Mouse (Mus musculus) intestine, postnatal 0 days (tissue): ENCODE measurements around the gene Gm5148. TPM values are rescaled to one million over a fixed set of nuclear protein-coding genes. Genes with fewer than 3 reads are reported as not detected.

Experiments used
- ATAC-seq: fragments of 200-750 bp; cut with Nextera tagmentation; 2 replicates; pipeline ENCODE4 v1.8.0; 2017; ENCODE audit warnings: mild to moderate bottlenecking, moderate TSS enrichment, moderate library complexity
- H3K27ac ChIP-seq: fragments of 300-500 bp; sonication (generic); 2 replicates; pipeline ENCODE4 v1.5.1; 2014; ENCODE audit warnings: mild to moderate bottlenecking, low read depth, low read length, moderate library complexity
- H3K27me3 ChIP-seq: fragments of 300-500 bp; sonication (generic); replicated peaks from 2 replicates; pipeline ENCODE4 v1.6.1; 2014; ENCODE audit warnings: low read length, mixed read lengths; ENCODE audit not compliant: control insufficient read depth, insufficient read depth
- H3K36me3 ChIP-seq: fragments of 300-500 bp; sonication (generic); 2 replicates; pipeline ENCODE4 v1.6.1; 2014; ENCODE audit warnings: mild to moderate bottlenecking, moderate library complexity; ENCODE audit not compliant: control insufficient read depth, insufficient read depth
- H3K4me1 ChIP-seq: fragments of 300-500 bp; sonication (generic); replicated peaks from 2 replicates; pipeline ENCODE4 v1.6.1; 2014; ENCODE audit warnings: antibody characterized with exemption, low read length, mixed read lengths; ENCODE audit not compliant: control insufficient read depth, insufficient read depth
- H3K4me2 ChIP-seq: fragments of 300-500 bp; sonication (generic); replicated peaks from 2 replicates; pipeline ENCODE4 v1.6.1; 2014; ENCODE audit warnings: low read depth, mild to moderate bottlenecking, moderate library complexity
- H3K4me3 ChIP-seq: fragments of 300-500 bp; sonication (generic); 2 replicates; pipeline ENCODE4 v1.5.1; 2014; ENCODE audit warnings: low read depth, low read length
- H3K9ac ChIP-seq: fragments of 300-500 bp; sonication (generic); 2 replicates; pipeline ENCODE4 v1.6.1; 2014; ENCODE audit warnings: mild to moderate bottlenecking, low read depth, low read length
- H3K9me3 ChIP-seq: fragments of 300-500 bp; sonication (generic); 2 replicates; pipeline ENCODE4 v1.6.1; 2016; ENCODE audit warnings: mixed run types; ENCODE audit not compliant: control insufficient read depth
- CTCF ChIP-seq: sonication (generic); IDR thresholded peaks from 2 replicates; pipeline ENCODE4 v1.5.1; 2016; ENCODE audit warnings: low read depth, mild to moderate bottlenecking, control low read depth, antibody characterized with exemption, moderate library complexity
- WGBS: fragments of 180-500 bp; shearing (Covaris S2); extraction: QIAGEN DNeasy Blood & Tissue Kit; methylation state at CpG from one replicate; pipeline ENCODE4 v1.1.7; 2014; 5-methylcytosine and 5-hydroxymethylcytosine counted together
- polyA plus RNA-seq: library from polyadenylated mRNA; unstranded; fragments of >200 nt; fragmentation: Nextera tagmentation; extraction: Ambion mirVana; gene quantifications from 2 replicates; pipeline ENCODE4 v1.2.1, GENCODE M21; 2015

The Gm5148 gene
- polyA plus RNA-seq, 1 experiment from 2014 or later: 4.5 TPM

- TF ChIP-seq CTCF: no peak
- 89% methylated on average over 3 of the region's 3 CpGs for WGBS
These were observed 41.0 kb upstream of the Gm5148 start for GRCm38 (mm10) chr3:37765275-37765674.

GRCm38 (mm10) chr3:37762303-37762702 is 38.0 kb upstream of the Gm5148 start:
- whole genome bisulfite sequencing: 72% methylated on average over 3 of the region's 3 CpGs
- Histone ChIP-seq H3K9ac (no peak overlapping the region), H3K4me2 (no peak overlapping the region), H3K36me3 (no peaks in the 10 kb centered on the region), H3K27ac (no peak overlapping the region), H3K4me1 (no peaks in the 10 kb centered on the region), H3K9me3 (no peaks in the 10 kb centered on the region), H3K27me3 (no peaks in the 10 kb centered on the region), H3K4me3 (no peak overlapping the region)
- ATAC-seq: no peak
- no peak for TF ChIP-seq CTCF

More at GRCm38 (mm10) chr3:37765275-37765674, 41.0 kb upstream of the Gm5148 start:
- ATAC-seq: no peak
- no peaks in the 10 kb centered on the region for H3K9me3 ChIP-seq
- H3K27ac ChIP-seq: no peak overlapping the region
- peaks cover 10% of the 10 kb centered on the region; the same call in 1 of the 2 replicates for H3K4me1 ChIP-seq
- no peak overlapping the region for H3K4me3 ChIP-seq
- H3K36me3 ChIP-seq: no peaks in the 10 kb centered on the region
- H3K27me3 ChIP-seq: no peaks in the 10 kb centered on the region
- no peak overlapping the region for H3K4me2 ChIP-seq
- no peak overlapping the region for H3K9ac ChIP-seq

- H3K27ac ChIP-seq: no peak overlapping the region
- H3K4me2 ChIP-seq: no peak overlapping the region
- H3K36me3 ChIP-seq: no peaks in the 10 kb centered on the region
- no peak overlapping the region for H3K4me3 ChIP-seq
- 78% methylated on average over 5 of the region's 5 CpGs for WGBS
- H3K4me1 ChIP-seq: no peaks in the 10 kb centered on the region
- ATAC-seq: no peak
- TF ChIP-seq CTCF: no peak
- no peak overlapping the region for H3K9ac ChIP-seq
- no peaks in the 10 kb centered on the region for H3K9me3 ChIP-seq
- H3K27me3 ChIP-seq: no peaks in the 10 kb centered on the region
These were observed 37.5 kb upstream of the Gm5148 start for GRCm38 (mm10) chr3:37761741-37762140.

GRCm38 (mm10) chr3:37760866-37761265 is 36.6 kb upstream of the Gm5148 start:
- no peak overlapping the region for H3K27ac ChIP-seq
- H3K9ac ChIP-seq: no peak overlapping the region
- H3K9me3 ChIP-seq: no peaks in the 10 kb centered on the region
- H3K4me2 ChIP-seq: no peak overlapping the region
- no peaks in the 10 kb centered on the region for H3K27me3 ChIP-seq
- WGBS: 56% methylated on average over 6 of the region's 6 CpGs
- no peak for TF ChIP-seq CTCF
- H3K4me1 ChIP-seq: no peaks in the 10 kb centered on the region
- ATAC-seq: no peak
- no peak overlapping the region for H3K4me3 ChIP-seq
- H3K36me3 ChIP-seq: no peaks in the 10 kb centered on the region

- Histone ChIP-seq H3K27me3 (no peaks in the 10 kb centered on the region), H3K4me3 (no peak overlapping the region), H3K4me1 (no peaks in the 10 kb centered on the region), H3K4me2 (peak overlapping the region; percentile 52), H3K27ac (peak overlapping the region; percentile 4; the same call in 1 of the 2 replicates), H3K9me3 (no peaks in the 10 kb centered on the region), H3K9ac (no peak overlapping the region), H3K36me3 (no peaks in the 10 kb centered on the region)
- 34% methylated on average over 9 of the region's 9 CpGs for WGBS
- ATAC-seq: 0 out of 2 replicates have a peak, but pooled peaks have one; percentile 7
- TF ChIP-seq CTCF: no peak
These were observed 34.5 kb upstream of the Gm5148 start for GRCm38 (mm10) chr3:37758611-37759322.

- Histone ChIP-seq H3K36me3 (no peaks in the 10 kb centered on the region), H3K27ac (peak overlapping the region; percentile 4; the same call in 1 of the 2 replicates), H3K4me1 (no peaks in the 10 kb centered on the region), H3K4me3 (no peak overlapping the region), H3K4me2 (peak overlapping the region; percentile 52), H3K9ac (no peak overlapping the region), H3K9me3 (no peaks in the 10 kb centered on the region), H3K27me3 (no peaks in the 10 kb centered on the region)
- TF ChIP-seq CTCF: peak; percentile 51
- ATAC-seq: peak; percentile 59
- 12% methylated on average over 12 of the region's 12 CpGs for WGBS
These were observed 33.8 kb upstream of the Gm5148 start for GRCm38 (mm10) chr3:37758124-37758523.
